Mouse (Mus musculus) adrenal gland, postnatal 25 days (tissue): ENCODE measurements around the gene Car11. TPM values are rescaled to one million over a fixed set of nuclear protein-coding genes. Genes with fewer than 3 reads are reported as not detected.

ENCODE experiments used
- DNase-seq: peaks from one replicate; pipeline ENCODE4 v3.0.0; 2021; ENCODE audit warnings: mixed read lengths
- total RNA-seq: library from RNA; stranded (reverse); gene quantifications from 2 replicates; pipeline ENCODE4 v1.2.3, GENCODE M21; 2021

Car11 gene
- total RNA-seq, 1 experiment from 2014 or later: 15.8 TPM

- no peak for DNase-seq
Observed at GRCm38 (mm10) chr7:45725151-45725550, 25.5 kb downstream of the Car11 start.

- DNase-seq: no peak
Observed at GRCm38 (mm10) chr7:45725713-45726112, 26.1 kb downstream of the Car11 start, which contains the start of gene Spaca4. Gene Spaca4, minus strand, starts transcription at chr7:45725813.

- no peak for DNase-seq
Observed at GRCm38 (mm10) chr7:45726419-45726818, 26.8 kb downstream of the Car11 start.

DNA sequence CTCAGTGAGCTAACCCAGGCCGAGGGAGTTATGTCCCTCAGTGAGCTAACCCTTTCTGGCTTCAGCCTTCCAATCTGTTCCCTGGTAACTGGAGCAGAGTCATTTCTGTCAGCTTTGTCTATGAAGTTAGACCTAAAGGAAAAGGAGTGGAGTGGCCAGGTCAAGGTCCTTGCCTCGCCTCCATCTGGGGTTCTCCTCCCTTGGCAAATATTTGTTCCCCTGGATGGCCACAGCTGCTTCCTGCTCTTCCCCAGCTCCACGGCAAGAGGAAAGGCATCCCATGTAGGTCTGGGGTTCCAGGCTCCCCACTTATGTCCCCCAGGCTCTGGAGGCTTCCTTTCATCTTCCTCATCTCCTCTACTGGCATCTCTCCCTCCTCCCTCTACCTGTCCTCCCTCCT is 28.0 kb downstream of the Car11 start:
- no peak for DNase-seq

DNA sequence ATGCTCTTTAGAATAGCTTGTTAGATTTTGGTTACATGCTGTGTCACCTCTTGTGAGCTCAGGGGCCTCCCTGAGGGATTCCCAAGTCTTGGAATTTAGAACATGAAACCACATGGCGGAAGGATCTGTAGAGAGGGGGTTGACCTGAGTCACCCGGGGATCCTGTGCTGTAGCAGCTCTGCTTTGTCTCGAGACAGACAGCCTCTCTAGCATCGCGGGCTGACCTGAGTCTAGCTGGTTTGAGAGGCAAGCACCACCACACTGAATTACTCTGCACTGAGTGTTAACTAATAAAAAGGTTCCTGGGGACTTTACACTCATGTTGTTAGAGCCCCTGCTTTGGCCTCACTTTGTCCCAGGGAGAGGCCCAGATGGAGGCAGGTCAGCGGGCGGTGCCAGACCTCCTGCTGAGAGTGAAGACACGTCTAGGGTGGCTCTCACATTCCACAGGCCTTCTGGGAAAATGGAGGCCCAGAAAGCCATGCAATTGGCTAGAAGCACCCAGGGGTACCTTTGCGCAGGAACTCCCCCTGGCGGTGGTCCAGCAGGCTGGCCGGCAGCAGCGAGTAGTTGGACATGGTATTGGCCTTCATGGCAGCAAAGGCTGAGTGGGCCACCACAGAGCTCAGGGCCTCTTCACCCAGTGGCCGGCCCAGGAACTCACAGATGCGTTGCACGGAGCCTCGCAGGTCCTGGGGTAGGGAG is 31.2 kb downstream of the Car11 start:
- DNase-seq: peak; percentile 64

GRCm38 (mm10) chr7:45733477-45733876 is 33.8 kb downstream of the Car11 start:
- DNase-seq: no peak

DNA sequence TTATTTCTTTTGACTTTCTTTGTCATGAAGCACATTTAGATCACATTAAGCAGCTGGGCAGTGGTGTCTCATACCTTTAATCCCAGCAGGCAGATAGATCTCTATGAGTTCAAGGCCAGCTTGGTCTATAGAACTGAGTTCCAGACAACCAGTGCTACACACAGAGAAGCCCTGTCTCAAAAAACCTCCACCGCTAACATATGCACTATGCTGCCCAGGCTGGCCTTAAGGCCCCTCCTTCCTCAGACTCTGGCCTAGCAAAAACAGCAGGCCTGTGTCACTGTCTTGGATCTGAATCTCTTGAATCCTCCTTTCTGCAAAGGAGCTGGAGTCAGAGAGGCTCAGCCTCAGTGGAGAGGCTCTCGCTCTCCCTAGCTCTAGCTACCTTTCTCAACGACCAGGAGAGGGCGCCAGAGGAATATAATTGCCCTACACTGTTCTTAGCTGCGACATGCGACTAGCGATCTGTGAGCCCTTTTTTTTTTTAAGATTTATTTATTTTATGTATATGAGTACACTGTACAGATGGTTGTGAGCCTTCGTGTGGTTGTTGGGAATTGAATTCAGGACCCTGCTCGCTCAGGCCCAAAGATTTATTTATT is 39.6 kb downstream of the Car11 start:
- peak; percentile 80 for DNase-seq

GRCm38 (mm10) chr7:45739820-45740219 is 40.2 kb downstream of the Car11 start:
- DNase-seq: no peak

GRCm38 (mm10) chr7:45741308-45741707 is 41.7 kb downstream of the Car11 start:
- DNase-seq: no peak

DNA sequence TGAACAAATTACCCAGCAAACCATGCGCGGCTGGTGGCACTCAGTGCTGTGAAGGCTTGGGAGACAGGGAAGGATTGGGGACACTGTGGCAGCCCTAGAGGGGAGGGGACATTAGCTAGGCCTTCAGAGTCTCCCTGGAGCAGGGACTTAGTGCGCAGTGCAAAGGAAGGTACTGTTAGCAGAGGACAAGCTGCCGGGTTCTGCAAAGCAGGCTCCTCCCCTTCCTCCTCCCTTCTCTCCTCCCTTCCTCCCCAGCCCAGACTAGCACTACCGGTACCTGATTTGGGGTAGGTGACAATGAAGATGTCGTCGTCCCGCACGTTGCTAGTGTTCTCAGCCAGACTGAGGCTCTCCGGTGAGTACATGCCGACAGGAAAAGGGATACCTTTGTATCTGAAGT is 42.1 kb downstream of the Car11 start:
- DNase-seq: no peak

DNA sequence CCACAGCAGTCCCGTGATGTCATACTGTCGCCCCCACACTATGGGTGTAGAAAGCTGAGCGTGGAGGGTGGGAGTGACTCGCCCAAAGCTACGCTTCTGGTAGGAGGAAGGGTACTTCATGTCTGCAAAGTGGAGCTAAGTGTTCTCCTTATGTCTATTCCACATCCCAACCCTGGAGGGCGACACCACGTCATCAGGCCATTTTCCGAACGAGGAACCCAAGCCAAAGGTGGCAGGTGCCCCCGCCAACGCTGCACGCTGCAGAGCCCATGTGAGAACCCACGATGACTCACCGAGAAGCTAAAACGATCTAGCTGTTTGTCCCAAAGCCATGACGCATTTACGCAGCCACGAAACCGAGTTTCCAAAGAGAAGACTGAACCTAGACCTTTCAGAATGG is 42.7 kb downstream of the Car11 start:
- DNase-seq: peak; percentile 34

- peak; percentile 59 for DNase-seq
Observed at GRCm38 (mm10) chr7:45744387-45744786, 44.7 kb downstream of the Car11 start.

DNA sequence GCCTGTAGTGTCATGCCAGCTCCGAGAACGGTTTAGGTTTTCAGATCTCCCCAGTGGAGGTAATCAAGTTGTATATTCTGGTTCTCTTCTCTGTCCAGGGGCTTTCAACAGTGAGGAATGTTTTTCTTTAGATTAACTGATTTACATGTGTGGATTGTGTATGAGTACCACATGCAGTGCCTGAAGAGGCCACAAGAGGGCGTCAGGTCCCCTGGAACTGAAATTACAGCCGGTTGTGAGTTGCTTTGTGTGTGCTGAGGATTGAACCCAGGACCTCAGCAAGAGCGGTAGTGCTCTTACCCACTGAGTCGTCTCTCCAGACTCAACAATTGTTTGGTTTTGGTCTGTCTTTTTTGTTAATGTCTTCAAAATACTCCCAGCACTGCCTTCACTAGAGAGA is 46.9 kb downstream of the Car11 start:
- DNase-seq: no peak

DNA sequence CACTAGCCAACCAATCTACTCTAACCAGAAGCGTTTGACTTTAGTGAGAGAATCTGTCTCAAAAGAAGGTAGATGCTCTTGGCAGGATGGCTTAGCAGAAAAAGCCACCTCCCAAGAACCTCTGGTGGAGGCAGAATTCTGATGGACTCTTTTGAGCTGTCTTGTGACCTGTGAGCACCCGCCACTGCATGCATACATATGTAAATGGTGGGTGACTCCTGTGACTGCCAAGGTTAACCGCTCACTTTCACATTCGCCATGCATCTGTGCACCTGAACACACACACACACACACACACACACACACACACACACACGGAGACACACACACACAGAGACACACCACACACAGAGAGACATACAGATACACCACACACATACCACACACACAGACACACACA is 47.8 kb downstream of the Car11 start:
- DNase-seq: no peak

GRCm38 (mm10) chr7:45748110-45748509 is 48.5 kb downstream of the Car11 start:
- DNase-seq: no peak

DNA sequence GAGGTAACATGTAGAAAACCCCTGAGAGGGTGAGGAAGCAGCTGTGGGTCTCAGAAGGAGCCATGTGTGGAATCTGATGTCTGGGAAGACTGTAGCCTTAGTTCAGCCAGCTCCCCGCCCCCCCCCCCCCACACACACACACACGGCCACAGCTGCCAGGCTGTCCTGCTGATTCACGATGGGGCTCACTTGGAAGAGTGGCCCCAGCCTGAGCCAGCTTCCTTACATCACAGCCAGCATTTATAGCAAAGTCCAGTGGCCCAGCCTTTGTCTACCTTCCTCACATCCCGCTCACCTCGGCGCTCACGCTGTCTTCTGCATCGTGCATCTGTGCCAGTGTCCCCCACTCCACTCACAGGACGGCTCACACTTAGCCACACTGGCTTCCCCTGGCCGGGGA is 49.8 kb downstream of the Car11 start:
- peak; percentile 28 for DNase-seq

DNA sequence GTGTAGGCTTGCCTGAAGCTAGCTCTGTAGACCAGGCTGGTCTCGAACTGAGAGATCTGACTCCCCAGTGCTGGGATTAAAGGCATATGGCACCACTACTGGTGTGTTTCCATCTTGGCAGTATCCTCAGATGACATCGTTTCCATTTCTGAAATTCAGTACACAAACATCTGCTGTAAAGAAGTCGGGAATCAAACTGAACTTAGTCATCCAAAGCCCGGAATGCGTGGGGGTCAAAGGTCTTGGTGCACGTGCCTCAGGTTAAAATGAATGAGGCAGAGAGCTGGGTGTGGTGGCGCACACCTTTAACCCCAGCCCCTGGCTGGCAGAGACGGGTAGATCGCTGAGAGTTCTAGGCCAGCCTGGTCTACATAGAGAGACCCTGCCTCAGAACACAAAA is 50.5 kb downstream of the Car11 start:
- no peak for DNase-seq

Other genes starting within 250 kb of the Car11 start
- gene Ftl1, start 240.0 kb upstream of the Car11 start, total RNA-seq: 786 and 951 TPM in 2 replicates
- gene Bax, start 232.9 kb upstream of the Car11 start, total RNA-seq: 61.4 and 68.8 TPM in 2 replicates
- gene Tulp2, start 218.0 kb upstream of the Car11 start, total RNA-seq: 0.46 and 0.67 TPM in 2 replicates
- 21.0 and 40.1 TPM in 2 replicates for gene Gm45808, start 213.0 kb upstream of the Car11 start, total RNA-seq
- gene Dhdh, start 211.0 kb upstream of the Car11 start, total RNA-seq: 62.3 and 75.5 TPM in 2 replicates
- 220 and 264 TPM in 2 replicates for gene Nucb1, start 189.4 kb upstream of the Car11 start, total RNA-seq
- gene Ppp1r15a, start 173.6 kb upstream of the Car11 start, total RNA-seq: 28.0 and 29.6 TPM in 2 replicates
- 3.2 and 3.3 TPM in 2 replicates for gene Plekha4, start 173.5 kb upstream of the Car11 start, total RNA-seq
- 0.95 and 1.0 TPM in 2 replicates for gene Hsd17b14, start 144.9 kb upstream of the Car11 start, total RNA-seq
- 218 and 244 TPM in 2 replicates for gene Bcat2, start 129.7 kb upstream of the Car11 start, total RNA-seq
- gene Fgf21, start 84.4 kb upstream of the Car11 start, total RNA-seq: not detected in 2 replicates
- not detected in 2 replicates for gene Fut1, start 82.6 kb upstream of the Car11 start, total RNA-seq
- 0.36 TPM in 1 of 2 replicates, not detected in the other for gene Izumo1, start 78.0 kb upstream of the Car11 start, total RNA-seq
- gene Rasip1, start 72.4 kb upstream of the Car11 start, total RNA-seq: 21.3 and 23.3 TPM in 2 replicates
- 3.5 and 4.3 TPM in 2 replicates for gene Mamstr, start 59.9 kb upstream of the Car11 start, total RNA-seq
- gene Fut2, start 33.4 kb upstream of the Car11 start, total RNA-seq: not detected in 2 replicates
- not detected in 2 replicates for gene Ntn5, start 15.8 kb upstream of the Car11 start, total RNA-seq
- gene Sec1, start 5.4 kb upstream of the Car11 start, total RNA-seq: 0.39 TPM in 1 of 2 replicates, not detected in the other
- gene Dbp, start 5.2 kb downstream of the Car11 start, total RNA-seq: 282 and 444 TPM in 2 replicates
- 964 and 1,249 TPM in 2 replicates for gene Rpl18, start 15.6 kb downstream of the Car11 start, total RNA-seq
- 38.2 and 42.0 TPM in 2 replicates for gene Sphk2, start 18.2 kb downstream of the Car11 start, total RNA-seq
- gene Fam83e, start 21.4 kb downstream of the Car11 start, total RNA-seq: 0.30 and 0.76 TPM in 2 replicates
- gene Spaca4, start 26.0 kb downstream of the Car11 start, total RNA-seq: not detected in 2 replicates
- gene Lmtk3, start 83.9 kb downstream of the Car11 start, total RNA-seq: 10.0 and 14.8 TPM in 2 replicates
- 0.90 and 1.1 TPM in 2 replicates for gene Sult2b1, start 84.8 kb downstream of the Car11 start, total RNA-seq
- 114 and 134 TPM in 2 replicates for gene Cyth2, start 114.7 kb downstream of the Car11 start, total RNA-seq
- gene Kcnj14, start 124.9 kb downstream of the Car11 start, total RNA-seq: 0.30 and 0.33 TPM in 2 replicates
- 22.3 and 26.6 TPM in 2 replicates for gene Grwd1, start 131.1 kb downstream of the Car11 start, total RNA-seq
- 140 and 141 TPM in 2 replicates for gene Kdelr1, start 172.9 kb downstream of the Car11 start, total RNA-seq
- 0.43 and 1.2 TPM in 2 replicates for gene Grin2d, start 178.5 kb downstream of the Car11 start, total RNA-seq
- gene Syngr4, start 196.9 kb downstream of the Car11 start, total RNA-seq: 0.70 TPM in 1 of 2 replicates, not detected in the other
- gene Tmem143, start 197.1 kb downstream of the Car11 start, total RNA-seq: 53.0 and 61.3 TPM in 2 replicates
- gene Emp3, start 221.6 kb downstream of the Car11 start, total RNA-seq: 231 and 241 TPM in 2 replicates
- 26.4 and 27.9 TPM in 2 replicates for gene Ccdc114, start 224.2 kb downstream of the Car11 start, total RNA-seq